Mouse (Mus musculus) midbrain, embryonic 11.5 days (tissue): ENCODE results near the gene Agpat3. TPM values are rescaled to one million over a fixed set of nuclear protein-coding genes. Genes with fewer than 3 reads are reported as not detected.
A peak's percentile ranks its signal among the peaks of the same experiment; 100 is the strongest.

Experiments
- ATAC-seq: fragments of 200-750 bp; cut with Nextera tagmentation; 2 replicates; pipeline ENCODE4 v1.8.0; 2017; ENCODE audit warnings: moderate TSS enrichment, moderate library complexity; ENCODE audit not compliant: low FRiP score
- DNase-seq: peaks from one replicate; pipeline ENCODE4 v3.0.0; 2015; ENCODE audit warnings: low spot score; ENCODE audit errors: missing footprints
- H3K27ac ChIP-seq: fragments of 300-500 bp; sonication (generic); 2 replicates; pipeline ENCODE4 v1.5.1; 2014; ENCODE audit warnings: low read depth, low read length
- H3K27me3 ChIP-seq: fragments of 300-500 bp; sonication (generic); 2 replicates; pipeline ENCODE4 v1.6.1; 2014; ENCODE audit warnings: mild to moderate bottlenecking, low read length, moderate library complexity, mixed read lengths; ENCODE audit not compliant: control insufficient read depth, insufficient read depth
- H3K36me3 ChIP-seq: fragments of 300-500 bp; sonication (generic); 2 replicates; pipeline ENCODE4 v1.6.1; 2014; ENCODE audit warnings: mild to moderate bottlenecking, low read length, moderate library complexity, mixed read lengths; ENCODE audit not compliant: control insufficient read depth, insufficient read depth
- H3K4me1 ChIP-seq: fragments of 300-500 bp; sonication (generic); 2 replicates; pipeline ENCODE4 v1.6.1; 2014; ENCODE audit warnings: low read length; ENCODE audit not compliant: control insufficient read depth, insufficient read depth
- H3K4me2 ChIP-seq: fragments of 300-500 bp; sonication (generic); 2 replicates; pipeline ENCODE4 v1.6.1; 2014; ENCODE audit warnings: mild to moderate bottlenecking, moderate library complexity
- H3K4me3 ChIP-seq: fragments of 300-500 bp; sonication (generic); 2 replicates; pipeline ENCODE4 v1.5.1; 2014; ENCODE audit warnings: low read depth, low read length
- H3K9ac ChIP-seq: fragments of 300-500 bp; sonication (generic); 2 replicates; pipeline ENCODE4 v1.6.1; 2014; ENCODE audit warnings: low read length
- H3K9me3 ChIP-seq: fragments of 300-500 bp; sonication (generic); 2 replicates; pipeline ENCODE4 v1.6.1; 2016; ENCODE audit warnings: low read length; ENCODE audit not compliant: control insufficient read depth
- WGBS: fragments of 180-500 bp; shearing (Covaris S2); extraction: QIAGEN DNeasy Blood & Tissue Kit; methylation state at CpG from one replicate; pipeline ENCODE4 v1.1.7; 2014; 5-methylcytosine and 5-hydroxymethylcytosine counted together
- polyA plus RNA-seq: library from polyadenylated mRNA; unstranded; fragments of >200 nt; fragmentation: Nextera tagmentation; extraction: Ambion mirVana; gene quantifications from 2 replicates; pipeline ENCODE4 v1.2.1, GENCODE M21; 2014

Gene Agpat3
- polyA plus RNA-seq, 1 experiment from 2014 or later: 46.3 TPM

DNA sequence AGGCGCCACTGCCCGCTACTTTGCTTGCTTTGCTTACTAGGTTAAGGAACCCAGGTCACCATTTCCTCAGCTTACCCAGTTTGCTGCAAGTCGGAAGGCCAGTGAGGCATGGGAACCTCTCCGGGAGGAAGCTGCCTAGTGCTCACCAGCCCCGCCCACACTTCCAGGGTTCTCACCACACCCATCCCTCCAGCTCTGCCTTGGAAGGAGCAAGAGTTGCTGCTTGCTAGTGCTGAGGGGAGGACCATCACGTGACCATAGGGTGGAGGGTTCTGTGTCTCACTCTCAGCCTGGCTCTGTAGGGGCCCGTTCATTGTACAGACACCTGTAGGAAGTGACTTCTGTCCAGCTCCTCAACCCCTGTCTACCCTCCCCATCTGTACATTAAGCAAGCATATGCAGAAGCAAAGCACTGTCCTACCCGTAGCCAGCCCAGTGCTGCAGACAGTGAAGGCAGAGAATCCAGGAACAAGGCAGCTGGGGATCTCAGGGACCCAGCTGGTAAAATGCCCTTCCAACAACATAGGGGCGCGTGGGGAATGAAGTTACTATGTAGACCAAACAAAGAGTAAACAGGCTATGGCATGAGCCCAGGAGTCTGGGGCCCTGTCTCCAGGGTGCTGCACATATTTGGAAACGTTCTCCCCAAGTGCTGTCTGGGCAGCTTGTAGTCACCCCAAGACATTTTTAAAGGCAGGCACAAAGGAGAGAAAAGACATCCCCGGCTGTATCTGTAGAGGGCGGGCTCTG is 40.2 kb downstream of the Agpat3 start:
- Histone ChIP-seq H3K4me3 (no peak overlapping the region), H3K9me3 (no peaks in the 10 kb centered on the region), H3K4me1 (no peaks in the 10 kb centered on the region), H3K36me3 (no peaks in the 10 kb centered on the region), H3K9ac (no peak overlapping the region), H3K27ac (no peak overlapping the region), H3K27me3 (no peaks in the 10 kb centered on the region), H3K4me2 (no peak overlapping the region)
- no peak for ATAC-seq
- no peak for DNase-seq
- 83% methylated on average over 13 of the region's 13 CpGs for WGBS

DNA sequence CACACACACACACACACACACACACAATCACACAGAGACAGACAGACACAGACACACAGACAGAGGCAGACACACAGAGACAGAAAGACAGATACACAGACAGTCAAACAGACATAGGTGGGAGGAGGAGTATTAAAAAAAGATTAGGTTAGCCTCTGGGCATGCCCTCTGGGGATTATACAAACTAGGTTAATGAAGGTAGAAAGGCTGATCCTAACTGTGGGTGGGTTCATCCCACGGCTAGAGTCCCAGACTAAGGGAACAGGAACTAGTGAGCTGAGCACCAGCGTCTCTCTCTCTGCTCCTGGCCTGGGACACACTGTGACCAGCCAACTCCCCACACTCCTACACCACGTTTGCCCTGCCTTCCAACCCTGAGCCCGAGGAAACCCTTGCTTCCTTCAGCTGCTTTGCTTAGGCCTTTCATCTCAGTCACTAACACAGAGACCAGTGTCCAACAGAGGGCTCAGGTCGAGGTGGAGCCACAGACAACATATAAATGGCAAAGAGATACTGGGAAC is 41.5 kb downstream of the Agpat3 start:
- no peak overlapping the region for H3K4me2 ChIP-seq
- H3K9me3 ChIP-seq: no peaks in the 10 kb centered on the region
- no peaks in the 10 kb centered on the region for H3K36me3 ChIP-seq
- H3K4me1 ChIP-seq: no peaks in the 10 kb centered on the region
- DNase-seq: peak; percentile 53
- no peak overlapping the region for H3K4me3 ChIP-seq
- 48% methylated on average over 5 of the region's 5 CpGs for WGBS
- H3K27ac ChIP-seq: no peak overlapping the region
- H3K9ac ChIP-seq: no peak overlapping the region
- H3K27me3 ChIP-seq: no peaks in the 10 kb centered on the region
- no peak for ATAC-seq

DNA sequence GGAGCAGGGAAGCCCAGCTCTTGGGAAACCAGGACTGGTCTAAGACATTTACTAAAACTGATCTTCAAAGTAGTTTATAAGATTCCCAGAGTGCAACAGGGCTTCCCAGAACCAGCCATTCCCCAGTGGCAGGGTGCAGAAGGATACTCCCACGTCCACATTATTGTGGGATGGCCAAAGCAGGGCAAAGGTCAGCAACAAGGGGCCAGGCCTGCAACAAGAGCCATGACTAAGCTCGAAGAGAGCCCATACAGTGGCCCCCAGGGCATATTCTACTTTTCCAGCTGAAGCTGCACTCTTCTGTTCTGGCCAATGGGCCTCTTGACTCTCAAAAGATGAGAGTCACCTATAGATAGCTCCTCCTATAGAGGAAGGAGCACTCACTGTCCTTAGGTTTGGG is 43.7 kb downstream of the Agpat3 start:
- Histone ChIP-seq H3K9me3 (no peaks in the 10 kb centered on the region), H3K4me2 (no peak overlapping the region), H3K27me3 (no peaks in the 10 kb centered on the region), H3K27ac (no peak overlapping the region), H3K36me3 (peaks cover 1% of the 10 kb centered on the region; the same call in 1 of the 2 replicates), H3K4me3 (no peak overlapping the region), H3K9ac (no peak overlapping the region), H3K4me1 (no peaks in the 10 kb centered on the region)
- peak; percentile 12 for DNase-seq
- 50% methylated on average over 2 of the region's 2 CpGs for WGBS
- no peak for ATAC-seq

DNA sequence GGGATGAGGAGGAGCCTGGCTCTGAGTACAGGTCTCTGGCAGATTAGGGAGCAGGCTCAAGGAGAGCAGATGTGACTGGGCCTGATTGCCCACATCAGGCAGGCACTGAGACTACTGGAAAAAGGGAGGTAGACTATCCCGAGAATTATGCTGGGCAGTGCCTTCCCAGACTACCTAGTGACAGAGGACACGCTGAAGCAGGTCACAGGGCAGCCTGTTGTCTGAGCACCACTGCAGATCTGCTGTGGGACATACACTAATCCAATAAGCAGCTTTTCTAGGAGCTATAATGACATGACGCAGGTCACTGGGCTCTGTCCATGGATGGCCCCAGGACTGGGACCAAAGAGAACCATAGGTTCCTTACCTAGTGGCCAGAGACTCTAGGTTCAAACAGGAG is 44.9 kb downstream of the Agpat3 start:
- DNase-seq (peak; percentile 41), ATAC-seq (no peak)
- Histone ChIP-seq H3K27me3 (no peaks in the 10 kb centered on the region), H3K4me3 (no peak overlapping the region), H3K27ac (no peak overlapping the region), H3K9me3 (no peaks in the 10 kb centered on the region), H3K4me1 (no peaks in the 10 kb centered on the region), H3K4me2 (no peak overlapping the region), H3K9ac (no peak overlapping the region), H3K36me3 (peaks cover 2% of the 10 kb centered on the region; the same call in 1 of the 2 replicates)
- 67% methylated on average over 3 of the region's 3 CpGs for WGBS

DNA sequence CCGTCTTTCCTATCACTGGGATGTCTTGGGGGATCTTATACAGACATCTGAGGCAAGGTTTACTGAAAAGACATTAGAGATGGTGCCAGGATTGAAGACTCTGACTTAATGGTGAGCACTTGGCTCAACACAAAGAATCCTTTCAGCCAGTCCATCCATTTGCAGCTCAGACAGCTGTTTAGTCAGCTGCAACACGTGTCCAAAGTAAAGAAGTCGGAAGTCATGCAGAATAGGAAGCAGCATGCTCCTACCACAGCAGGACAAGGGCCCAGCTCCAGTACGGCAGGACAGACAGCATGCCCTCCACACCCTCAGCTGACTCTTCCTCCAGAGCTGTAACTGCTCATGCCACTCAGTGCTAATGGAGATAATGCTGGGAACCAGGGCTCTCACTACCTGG is 46.3 kb downstream of the Agpat3 start:
- DNase-seq (peak; percentile 41), ATAC-seq (no peak)
- WGBS: 80% methylated on average over 4 of the region's 4 CpGs
- no peak overlapping the region for H3K4me2 ChIP-seq
- H3K4me1 ChIP-seq: no peaks in the 10 kb centered on the region
- no peaks in the 10 kb centered on the region for H3K9me3 ChIP-seq
- H3K9ac ChIP-seq: no peak overlapping the region
- H3K36me3 ChIP-seq: peaks cover 2% of the 10 kb centered on the region; the same call in 1 of the 2 replicates
- no peaks in the 10 kb centered on the region for H3K27me3 ChIP-seq
- H3K4me3 ChIP-seq: no peak overlapping the region
- no peak overlapping the region for H3K27ac ChIP-seq

DNA sequence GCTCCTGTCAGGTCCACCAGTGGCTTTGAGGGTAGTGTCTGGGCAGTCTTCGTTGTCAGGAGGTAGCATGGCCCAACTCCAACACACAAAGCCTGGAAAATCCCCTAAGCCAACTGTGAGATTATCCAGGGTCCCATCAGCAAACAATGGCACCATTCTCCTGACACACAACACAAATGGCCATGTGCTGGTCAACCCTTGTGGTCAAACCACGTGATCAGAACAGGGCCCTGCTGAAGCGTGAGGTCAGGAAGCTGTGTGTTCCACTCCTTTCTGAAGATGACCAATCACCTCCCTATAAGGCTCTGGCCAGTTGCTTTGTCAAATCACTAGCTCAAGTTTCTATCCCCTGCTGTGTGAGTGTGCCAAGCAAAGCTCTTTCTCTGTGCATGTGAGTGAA is 47.3 kb downstream of the Agpat3 start:
- ATAC-seq (no peak), DNase-seq (peak; percentile 76)
- Histone ChIP-seq H3K4me3 (no peak overlapping the region), H3K27ac (no peak overlapping the region), H3K9me3 (no peaks in the 10 kb centered on the region), H3K4me1 (no peaks in the 10 kb centered on the region), H3K4me2 (no peak overlapping the region), H3K36me3 (peaks cover 2% of the 10 kb centered on the region; the same call in 1 of the 2 replicates), H3K9ac (no peak overlapping the region), H3K27me3 (no peaks in the 10 kb centered on the region)
- WGBS: 47% methylated on average over 3 of the region's 3 CpGs

DNA sequence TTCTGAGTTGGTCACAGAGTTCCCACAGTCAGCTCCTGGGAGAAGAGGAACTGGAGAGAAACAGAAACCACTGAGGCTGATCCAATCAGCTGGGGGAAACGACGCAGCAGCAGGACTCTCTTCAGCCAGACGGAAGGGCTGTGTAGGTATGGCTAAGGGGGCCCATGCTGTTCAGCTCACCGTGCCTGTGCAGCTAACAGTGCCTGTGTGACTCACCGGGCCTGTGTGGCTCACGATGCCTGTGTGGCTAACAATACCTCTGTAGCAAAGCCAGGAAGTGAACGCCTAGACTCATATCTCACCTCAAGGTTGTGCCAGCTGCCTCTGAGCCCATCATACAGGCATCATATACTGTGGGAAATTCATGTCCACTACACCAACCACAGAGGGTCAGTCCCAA is 48.6 kb downstream of the Agpat3 start:
- ATAC-seq (no peak), DNase-seq (peak; percentile 41)
- WGBS: 90% methylated on average over 7 of the region's 7 CpGs
- Histone ChIP-seq H3K4me1 (no peaks in the 10 kb centered on the region), H3K27ac (no peak overlapping the region), H3K27me3 (no peaks in the 10 kb centered on the region), H3K9me3 (no peaks in the 10 kb centered on the region), H3K9ac (no peak overlapping the region), H3K36me3 (peaks cover 2% of the 10 kb centered on the region; the same call in 1 of the 2 replicates), H3K4me2 (no peak overlapping the region), H3K4me3 (no peak overlapping the region)

DNA sequence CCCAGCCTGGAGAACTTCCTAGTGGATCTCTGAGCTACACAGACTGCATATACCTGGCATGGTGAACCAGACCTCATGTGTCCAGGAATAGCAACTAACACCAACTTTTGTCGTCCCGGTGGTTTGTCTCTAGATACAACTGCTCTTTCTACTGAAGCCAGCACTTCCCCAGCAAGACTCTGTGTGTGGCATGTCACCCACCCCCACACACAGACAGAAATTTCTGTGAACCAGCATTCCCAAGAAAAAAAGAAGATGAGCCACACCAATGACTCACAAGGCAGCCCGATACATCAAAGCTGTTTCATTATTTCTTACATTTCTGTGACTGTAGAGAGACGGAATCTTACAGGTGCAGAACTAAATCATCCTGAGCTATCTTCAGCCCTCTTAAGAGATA is 52.2 kb downstream of the Agpat3 start:
- peaks cover 2% of the 10 kb centered on the region; the same call in 1 of the 2 replicates for H3K36me3 ChIP-seq
- 96% methylated on average over 4 of the region's 4 CpGs for WGBS
- no peak overlapping the region for H3K9ac ChIP-seq
- H3K27me3 ChIP-seq: no peaks in the 10 kb centered on the region
- peak; percentile 49 for DNase-seq
- H3K4me3 ChIP-seq: no peak overlapping the region
- H3K4me2 ChIP-seq: no peak overlapping the region
- H3K4me1 ChIP-seq: no peaks in the 10 kb centered on the region
- no peaks in the 10 kb centered on the region for H3K9me3 ChIP-seq
- H3K27ac ChIP-seq: no peak overlapping the region
- no peak for ATAC-seq
